Mouse (Mus musculus): ENCODE measurements at regions not wholly inside any gene's neighbourhood (a gene's known extent, or its start where the extent isn't known, plus 50 kb on each side); places are given as distances from the start of the nearest gene placed in this dataset.

DNA sequence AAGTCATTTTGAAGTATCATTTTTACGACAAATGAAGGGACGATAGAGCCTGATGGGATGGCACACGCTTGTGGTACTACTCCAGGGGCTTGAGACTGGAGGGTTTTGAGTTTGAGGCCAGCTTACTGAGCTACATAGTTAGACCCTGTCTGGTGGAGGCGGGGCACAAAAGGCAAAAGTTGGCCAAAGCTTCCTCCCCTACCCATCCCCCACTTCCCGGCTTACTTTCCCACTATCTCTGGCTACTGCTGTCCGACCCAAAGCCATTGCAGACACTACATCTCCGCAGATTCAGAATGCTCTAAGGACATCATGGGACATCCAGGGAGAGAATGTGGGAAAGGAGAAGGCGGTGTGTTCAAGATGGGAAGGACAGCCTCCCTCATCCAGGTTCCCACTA is 493.1 kb downstream of the Prss52 start:
- H3K9me3 ChIP-seq: no peaks in the 10 kb centered on the region
- H3K9ac ChIP-seq: no peak overlapping the region
- peak overlapping the region; percentile 71 for H3K27ac ChIP-seq (replicated peaks)
- H3K4me1 ChIP-seq (replicated peaks): peaks cover 49% of the 10 kb centered on the region
- WGBS: 77% methylated on average over 8 of the region's 8 CpGs
- ATAC-seq (ENCODE audit: low FRiP score, low read depth): no peak
- H3K4me3 ChIP-seq: no peak overlapping the region
- no peaks in the 10 kb centered on the region for H3K27me3 ChIP-seq
- H3K36me3 ChIP-seq: no peaks in the 10 kb centered on the region
- no peak overlapping the region for H3K4me2 ChIP-seq

MicroRNAs encoded in the stretch of these regions (microRNA counts, 519-probe panel; counts per million panel counts)
- microRNA mmu-miR-124: 5,680 counts per million, percentile 99 among the panel's probes with 10 or more counts

Small RNA genes lying in the stretch of these regions (microRNA-seq; reads per million reads assigned to microRNA genes)
- 4.6 reads per million, percentile 19 among the genes with 10 or more reads in this experiment for gene Mir124a-1
- 15.0 reads per million, percentile 31 among the genes with 10 or more reads in this experiment for gene Mir3078

Data from hindbrain, embryonic 15.5 days (tissue).